Mouse (Mus musculus) gastrocnemius, postnatal 25 days (tissue): Measurements from ENCODE around the gene Mroh2a. TPM values are rescaled to one million over a fixed set of nuclear protein-coding genes. Genes with fewer than 3 reads are reported as not detected.

Source experiments
- DNase-seq: peaks from one replicate; pipeline ENCODE4 v3.0.0; 2022
- long read RNA-seq, 2 experiments: library from polyadenylated mRNA; stranded (forward); transcript quantifications; one replicate each; pipeline ENCODE4 v2.0.0; 2021
- total RNA-seq, 2 experiments: library from RNA; stranded (reverse); gene quantifications; 1 replicate in 1 of 2; 2 replicates in 1 of 2; pipeline ENCODE4 v1.2.3; 2021

The Mroh2a gene
- not detected for total RNA-seq
- long read RNA-seq, experiment 1, result 0 reads
- long read RNA-seq, experiment 2, result 0 reads

DNA sequence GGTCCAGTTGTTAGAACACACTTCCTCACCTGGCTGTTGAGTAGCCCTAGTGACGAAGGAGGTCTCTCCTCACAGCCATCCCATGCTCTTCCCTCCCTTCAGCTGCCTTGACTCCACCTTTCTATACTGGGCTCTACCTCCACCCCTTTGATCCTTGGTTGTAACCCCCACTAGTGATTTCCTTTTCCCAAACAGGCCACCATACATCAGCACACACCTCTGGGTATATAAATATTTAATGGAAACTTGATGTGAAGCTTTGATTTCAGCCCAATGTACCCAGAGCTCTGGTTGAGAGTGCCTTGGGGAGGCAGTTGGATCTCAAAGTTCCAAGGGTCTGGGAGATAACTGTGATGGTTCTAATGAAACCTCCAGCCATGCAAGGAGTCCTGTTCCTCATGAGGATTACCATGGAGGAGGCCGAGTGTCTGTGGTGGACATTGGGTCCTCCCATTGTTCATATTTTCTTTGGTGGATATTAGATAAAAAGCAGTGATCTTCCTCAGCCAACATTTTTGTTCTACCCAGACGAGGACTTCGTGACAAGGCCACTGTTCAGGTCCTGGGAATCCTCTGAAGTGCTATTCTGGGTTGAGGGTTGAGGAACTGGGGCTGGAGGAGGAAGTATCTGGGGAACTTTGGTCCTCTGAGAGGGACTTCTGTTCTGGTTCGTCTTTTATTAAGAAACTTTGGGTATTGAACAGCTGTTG lies at the start of gene Mroh2a:
TSS of gene Mroh2a (plus strand) at position 317 of the 710 bp plus-strand sequence.
- peak; percentile 12 for DNase-seq

GRCm38 (mm10) chr1:88179657-88180056 lies 47.1 kb upstream of the Mroh2a start:
- no peak for DNase-seq

DNA sequence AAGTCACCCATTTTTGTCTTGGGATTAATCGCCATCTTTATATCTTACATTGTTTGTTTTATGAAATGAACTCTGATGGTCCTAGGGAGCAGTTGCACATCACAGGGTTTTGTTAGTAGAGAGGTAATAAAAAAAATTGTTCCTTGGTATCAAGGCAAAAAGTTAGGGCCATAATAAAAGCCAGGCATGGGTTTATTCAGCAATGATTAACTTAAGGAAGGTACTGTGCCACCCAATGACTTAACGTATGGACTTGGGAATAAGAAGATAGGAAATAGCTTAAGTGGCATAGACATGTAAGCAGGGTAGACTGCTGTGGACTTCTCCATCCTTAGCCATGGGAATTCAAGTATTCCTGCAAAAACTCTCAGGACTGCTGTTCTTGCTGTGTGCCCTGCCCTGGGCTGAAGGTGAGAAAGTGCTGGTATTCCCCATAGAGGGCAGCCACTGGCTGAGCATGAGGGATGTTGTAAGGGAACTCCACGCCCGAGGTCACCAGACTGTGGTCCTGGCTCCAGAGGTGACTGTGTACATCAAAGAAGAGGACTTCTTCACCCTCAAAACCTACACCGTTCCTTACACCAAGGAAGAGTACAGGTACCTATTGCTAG lies 40.4 kb upstream of the Mroh2a start:
- no peak for DNase-seq

DNA sequence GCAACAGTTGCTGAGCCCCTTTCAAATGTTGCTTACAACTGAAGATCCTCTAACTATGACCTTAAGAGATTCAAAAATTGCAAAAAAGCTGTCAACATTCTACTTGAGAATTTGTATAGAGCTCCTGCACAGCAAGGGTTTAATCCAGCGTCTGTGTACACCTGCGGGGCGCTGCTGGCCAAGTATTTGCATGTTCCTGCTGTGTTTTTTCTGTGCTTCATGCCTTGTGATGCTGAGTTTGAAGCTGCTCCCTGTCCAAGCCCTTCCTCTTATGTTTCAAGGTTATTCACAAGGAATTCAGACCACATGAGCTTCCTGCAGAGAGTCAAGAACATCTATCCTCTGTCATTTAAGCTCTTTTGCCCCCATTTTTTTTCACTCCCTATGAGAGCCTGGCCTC lies 34.6 kb upstream of the Mroh2a start:
- DNase-seq, result no peak

DNA sequence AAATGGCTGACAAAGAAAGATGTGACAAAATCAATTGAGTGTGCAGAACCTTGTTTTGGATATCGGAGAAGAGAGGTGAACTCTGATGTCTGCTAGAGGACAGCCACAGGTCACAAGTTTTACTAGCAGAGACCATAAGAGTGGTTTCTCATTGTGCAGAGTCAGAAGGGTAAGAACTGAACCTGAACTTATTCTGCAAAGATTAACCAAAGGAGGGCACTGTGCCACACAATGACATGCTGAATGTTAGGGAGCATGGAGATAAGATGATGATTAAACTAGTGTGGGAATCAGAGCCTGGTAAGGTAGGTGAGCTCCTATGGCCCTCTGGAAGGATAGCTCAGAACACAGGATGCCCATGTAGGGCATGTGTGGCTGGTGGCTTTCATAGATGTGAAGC lies 31.1 kb upstream of the Mroh2a start:
- no peak for DNase-seq

DNA sequence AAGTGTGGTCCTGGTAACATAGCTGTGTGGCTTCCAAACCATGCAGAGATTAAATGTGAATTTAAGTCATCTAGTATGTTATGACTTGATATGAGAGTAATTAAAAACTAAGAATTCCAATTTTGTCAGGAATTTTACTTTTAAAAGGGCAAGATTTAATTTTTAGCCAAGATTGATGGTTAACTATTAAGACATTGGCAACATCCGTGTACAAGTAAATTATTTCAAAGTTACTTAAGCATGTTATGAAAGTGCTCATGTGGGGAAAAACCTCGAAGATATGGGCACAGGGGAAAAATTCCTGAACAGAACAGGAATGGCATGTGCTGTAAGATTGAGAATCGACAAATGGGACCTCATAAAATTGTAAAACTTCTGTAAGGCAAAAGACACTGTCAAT lies 29.3 kb upstream of the Mroh2a start:
- DNase-seq, result no peak

GRCm38 (mm10) chr1:88199996-88200395 lies 26.8 kb upstream of the Mroh2a start:
- no peak for DNase-seq

GRCm38 (mm10) chr1:88200456-88200855 lies 26.3 kb upstream of the Mroh2a start, which contains the start of gene Ugt1a2:
Gene Ugt1a2, plus strand, starts transcription at chr1:88200601.
- DNase-seq, result no peak

GRCm38 (mm10) chr1:88205294-88205922 lies 21.4 kb upstream of the Mroh2a start, which contains the start of gene Dnajb3:
Gene Dnajb3, minus strand, starts transcription at chr1:88205782.
- DNase-seq, result peak; percentile 71

DNA sequence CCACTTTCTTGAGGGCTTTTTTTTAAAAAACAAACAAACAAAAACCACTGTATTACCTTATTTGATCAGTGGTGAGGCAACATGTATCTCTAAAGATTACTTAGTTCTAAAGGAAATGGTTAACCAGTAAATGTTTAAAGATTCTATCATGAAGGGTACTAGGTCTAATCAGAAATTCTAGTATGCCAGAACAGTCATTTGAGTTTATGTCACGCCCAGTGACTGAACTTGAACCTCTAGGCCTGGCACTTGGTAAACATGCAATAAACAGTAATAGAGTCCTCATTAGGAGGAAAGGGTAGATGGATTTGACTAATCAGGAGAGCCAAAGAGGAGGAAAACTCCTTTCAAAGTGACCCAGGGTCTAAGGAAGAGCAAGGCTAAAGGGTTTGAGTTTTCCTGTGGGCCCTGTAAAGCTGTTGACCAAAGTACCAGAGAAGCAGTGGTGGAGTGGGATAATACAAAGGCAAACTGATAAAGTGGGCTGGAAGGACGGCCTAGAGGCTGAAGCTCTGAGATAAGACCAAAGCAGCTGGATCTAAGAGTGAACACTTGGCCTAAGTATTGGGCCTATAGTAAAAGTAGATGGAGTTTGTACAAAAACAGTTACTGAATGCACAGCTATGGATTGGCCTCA lies 19.8 kb upstream of the Mroh2a start:
- DNase-seq, result no peak

DNA sequence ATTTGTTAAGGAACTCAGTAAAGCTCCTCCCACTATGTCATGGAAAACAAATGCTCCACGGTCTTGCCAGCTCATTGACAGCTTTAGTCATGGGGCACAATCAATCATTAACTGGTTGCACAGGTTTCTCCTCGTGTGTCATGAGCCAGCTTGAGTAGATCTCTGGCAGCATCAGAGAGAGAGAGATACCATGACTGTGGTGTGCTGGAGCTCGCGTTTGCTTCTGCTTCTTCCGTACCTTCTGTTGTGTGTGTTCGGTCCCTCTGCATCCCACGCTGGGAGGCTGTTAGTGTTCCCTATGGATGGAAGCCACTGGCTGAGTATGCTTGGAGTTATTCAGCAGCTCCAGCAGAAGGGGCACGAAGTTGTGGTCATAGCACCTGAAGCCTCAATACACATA lies 15.0 kb upstream of the Mroh2a start, which contains the start of gene Ugt1a1:
TSS of gene Ugt1a1 (plus strand) at position 148 of the 400 bp plus-strand sequence.
- no peak for DNase-seq

DNA sequence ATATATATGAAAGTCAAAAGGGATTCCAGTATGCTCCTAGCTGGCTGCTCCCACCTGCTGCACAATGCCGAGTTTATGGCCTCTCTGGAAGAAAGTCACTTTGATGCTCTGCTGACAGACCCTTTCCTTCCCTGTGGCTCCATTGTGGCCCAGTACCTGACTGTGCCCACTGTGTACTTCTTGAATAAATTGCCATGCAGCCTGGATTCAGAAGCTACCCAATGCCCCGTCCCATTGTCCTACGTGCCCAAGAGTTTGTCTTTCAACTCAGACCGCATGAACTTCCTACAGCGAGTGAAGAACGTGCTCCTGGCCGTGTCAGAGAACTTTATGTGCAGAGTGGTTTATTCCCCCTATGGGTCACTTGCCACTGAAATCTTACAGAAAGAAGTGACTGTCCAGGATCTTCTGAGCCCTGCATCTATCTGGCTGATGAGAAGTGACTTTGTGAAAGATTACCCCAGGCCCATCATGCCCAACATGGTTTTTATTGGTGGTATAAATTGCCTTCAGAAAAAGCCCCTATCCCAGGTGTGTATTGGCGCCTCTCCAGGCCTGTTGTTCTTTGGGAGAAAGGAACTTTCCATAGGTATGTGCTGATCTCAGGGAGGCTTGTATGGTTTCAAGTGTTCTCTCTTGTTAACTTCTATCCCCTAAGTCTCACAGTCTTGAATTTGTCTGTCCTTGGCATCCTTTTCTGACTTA lies 14.3 kb upstream of the Mroh2a start:
- DNase-seq, result no peak

DNA sequence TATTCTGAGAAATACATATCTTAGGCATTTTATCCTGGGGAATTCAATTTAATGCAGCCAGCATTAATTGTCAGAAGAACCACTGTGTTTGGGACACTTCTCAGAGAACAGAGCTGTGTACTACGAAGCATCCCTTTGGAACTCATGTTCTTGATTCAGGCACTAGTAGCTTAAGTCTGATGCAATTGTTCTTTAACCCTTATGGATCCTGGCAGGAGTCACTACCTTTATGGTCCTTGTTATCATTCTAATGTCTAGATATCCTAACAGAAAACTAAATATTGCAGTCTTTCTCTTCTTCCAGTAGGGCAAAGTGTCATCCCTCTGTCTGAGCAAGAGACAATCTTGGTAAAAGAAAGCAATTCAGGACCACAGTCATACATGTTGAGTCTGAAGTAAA lies 13.7 kb upstream of the Mroh2a start:
- DNase-seq, result no peak

DNA sequence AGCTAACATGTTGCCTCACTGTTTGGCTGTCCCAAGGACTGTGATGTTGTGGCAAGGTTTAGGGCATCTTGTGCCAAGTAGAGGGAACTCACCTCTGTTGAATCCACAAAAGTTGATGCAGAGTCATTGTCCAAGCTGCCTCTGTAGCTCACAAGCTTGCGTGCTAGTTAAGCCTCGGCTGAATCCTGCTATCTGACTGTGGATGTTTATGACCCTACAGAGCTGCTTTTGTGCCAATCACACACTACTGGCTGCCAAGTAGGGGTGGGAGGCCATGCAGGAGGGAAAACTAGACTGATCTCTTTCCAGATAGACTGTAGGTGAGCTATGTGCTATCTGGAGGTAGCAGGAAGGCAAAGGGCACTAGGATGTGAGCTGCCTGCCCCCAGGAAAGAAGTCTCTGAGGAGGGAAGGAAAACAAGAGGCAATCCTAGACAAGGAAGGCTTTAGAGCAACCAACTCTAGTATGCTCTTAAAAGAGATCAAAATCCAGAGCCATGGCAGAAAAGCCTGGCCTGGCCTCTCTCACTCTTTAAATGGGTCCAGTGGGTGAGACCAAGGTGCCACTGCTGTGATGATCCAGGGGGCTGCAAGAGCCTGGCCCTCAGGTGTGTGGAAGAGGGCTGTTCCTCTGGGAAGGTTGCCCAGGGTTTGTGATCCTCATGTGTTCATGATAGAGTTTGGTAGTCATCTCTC lies 12.9 kb upstream of the Mroh2a start:
- peak; percentile 9 for DNase-seq

- DNase-seq, result no peak
Measured at GRCm38 (mm10) chr1:88214462-88214952, 12.3 kb upstream of the Mroh2a start.

- DNase-seq, result peak; percentile 7
Measured at GRCm38 (mm10) chr1:88215466-88216380, 11.1 kb upstream of the Mroh2a start.

GRCm38 (mm10) chr1:88216551-88216950 lies 10.2 kb upstream of the Mroh2a start:
- DNase-seq, result peak; percentile 4

GRCm38 (mm10) chr1:88217144-88217543 lies 9.6 kb upstream of the Mroh2a start:
- no peak for DNase-seq

DNA sequence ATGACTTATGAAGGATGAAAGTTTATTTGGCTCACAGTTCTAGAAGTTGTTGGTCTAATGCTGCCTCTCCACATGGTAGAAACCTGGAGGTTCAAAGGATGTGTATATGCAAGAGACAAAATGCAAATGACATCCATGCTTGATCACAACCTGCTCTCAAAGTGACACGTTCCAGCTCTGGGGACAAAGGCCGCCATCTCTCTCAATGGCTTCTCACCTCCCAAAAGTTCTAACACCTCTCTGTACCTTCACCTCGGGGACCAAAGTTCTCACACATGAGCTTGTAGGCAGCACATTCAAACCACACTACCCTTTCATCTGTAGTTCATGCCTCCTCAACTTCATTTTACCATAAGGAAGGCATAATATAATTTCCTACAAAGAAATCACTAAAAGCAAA lies 9.2 kb upstream of the Mroh2a start:
- DNase-seq, result peak; percentile 4

- peak; percentile 10 for DNase-seq
Measured at GRCm38 (mm10) chr1:88218051-88218450, 8.7 kb upstream of the Mroh2a start.
